Mouse (Mus musculus) heart, postnatal 10 days (tissue): ENCODE data around the gene Fam53b. TPM values are rescaled to one million over a fixed set of nuclear protein-coding genes. Genes with fewer than 3 reads are reported as not detected.
"Not testable (repeated sequence)": the region's sequence is repeated elsewhere in the genome, so short reads cannot be mapped to it uniquely, and the experiment has no call there.

Experiments
- DNase-seq, 2 experiments: peaks; one replicate each; pipeline ENCODE4 v3.0.0; 2021
- intact Hi-C: fragments of 180-260 bp; cut with DNase I; formaldehyde crosslinking; loops from one replicate; pipeline ENCODE4 v1.15.1; 2025
- total RNA-seq, 2 experiments: library from RNA; stranded (reverse); gene quantifications; 2 replicates each; pipeline ENCODE4 v1.2.3; 2021

The Fam53b gene
- total RNA-seq, 2 experiments from 2014 or later = 35.5 to 46.0 TPM

DNA sequence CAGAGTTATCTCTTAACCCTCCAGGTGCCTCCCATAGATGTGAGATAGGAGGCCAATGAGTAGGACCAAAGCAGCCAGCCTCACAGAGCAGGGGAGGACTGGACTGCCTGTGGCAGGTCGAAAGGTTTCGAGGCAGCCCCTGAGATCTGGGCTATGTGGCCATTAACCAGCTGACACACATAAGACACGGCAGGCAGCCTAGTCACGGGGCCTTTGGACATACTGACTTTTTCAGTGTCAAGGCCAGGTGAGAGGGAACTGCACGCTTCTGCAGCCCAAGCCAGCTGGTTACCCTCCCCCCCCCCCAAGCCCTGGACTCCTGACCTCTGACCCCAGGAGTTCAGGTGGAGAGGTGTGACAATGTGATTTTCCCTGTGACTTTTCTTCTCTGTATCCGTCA, 148.9 kb downstream of the Fam53b start:
- intact Hi-C loops = no loop called here
- DNase-seq = no peak

DNA sequence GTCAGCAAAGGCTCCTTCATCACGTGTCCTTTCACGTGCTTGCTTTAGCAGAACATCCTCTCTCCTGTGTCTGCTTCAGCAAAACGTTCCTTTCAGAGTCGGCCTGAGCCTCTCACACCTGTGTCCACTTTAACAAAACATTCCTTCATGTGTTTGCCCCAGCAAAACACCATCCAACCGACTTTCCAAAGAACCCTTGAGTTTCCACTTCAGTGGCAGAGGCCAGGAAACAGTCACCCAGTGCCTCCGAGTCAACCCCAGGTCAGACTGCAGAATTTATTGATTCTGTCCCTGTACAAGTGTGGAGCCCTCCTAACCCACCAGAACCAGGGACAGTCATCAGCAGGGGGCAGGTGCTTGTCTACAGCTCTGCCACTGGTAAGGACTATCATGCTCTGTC, 150.9 kb downstream of the Fam53b start:
- intact Hi-C loops = not testable (repeated sequence)

More for the DNA sequence above, 150.9 kb downstream of the Fam53b start:
- not testable (repeated sequence) for DNase-seq

Other genes starting within 250 kb of the Fam53b start
- gene Oat, start 237.5 kb downstream of the Fam53b start, total RNA-seq = 100 to 1,000 TPM; 116 to 121 TPM
- not detected for gene Nkx1-2, start 214.2 kb downstream of the Fam53b start, total RNA-seq
- 10 to 100 TPM; 18.0 to 18.4 TPM for gene Lhpp, start 203.2 kb downstream of the Fam53b start, total RNA-seq
- gene Eef1akmt2, start 38.8 kb upstream of the Fam53b start, total RNA-seq = 10 to 100 TPM; 13.9 to 14.6 TPM
- 10 to 100 TPM; 23.9 to 27.9 TPM for gene Abraxas2, start 45.3 kb upstream of the Fam53b start, total RNA-seq
- 10 to 100 TPM; 34.8 to 36.2 TPM for gene Zranb1, start 117.3 kb upstream of the Fam53b start, total RNA-seq